Mouse (Mus musculus) intestine, embryonic 14.5 days (tissue): ENCODE results near the gene Wdr24. TPM values are rescaled to one million over a fixed set of nuclear protein-coding genes. Genes with fewer than 3 reads are reported as not detected.

Experiments used
- ATAC-seq: fragments of 200-750 bp; cut with Nextera tagmentation; replicated peaks from 2 replicates; pipeline ENCODE4 v1.8.0; 2017; ENCODE audit warnings: low read depth, moderate number of reproducible peaks, moderate TSS enrichment, moderate library complexity; ENCODE audit not compliant: low FRiP score, low TSS enrichment
- DNase-seq: peaks from one replicate; pipeline ENCODE4 v3.0.0-alpha.2; 2018; ENCODE audit warnings: low spot score
- H3K27ac ChIP-seq: fragments of 300-500 bp; sonication (generic); 2 replicates; pipeline ENCODE4 v1.5.1; 2014; ENCODE audit warnings: low read depth, mild to moderate bottlenecking, control low read depth
- H3K27me3 ChIP-seq: fragments of 300-500 bp; sonication (generic); replicated peaks from 2 replicates; pipeline ENCODE4 v1.6.1; 2014; ENCODE audit warnings: low read length, control low read depth; ENCODE audit not compliant: control insufficient read depth, insufficient read depth
- H3K36me3 ChIP-seq: fragments of 300-500 bp; sonication (generic); 2 replicates; pipeline ENCODE4 v1.6.1; 2014; ENCODE audit warnings: low read length, control low read depth; ENCODE audit not compliant: control insufficient read depth, insufficient read depth
- H3K4me1 ChIP-seq: fragments of 300-500 bp; sonication (generic); replicated peaks from 2 replicates; pipeline ENCODE4 v1.6.1; 2014; ENCODE audit warnings: low read length, control low read depth, mixed read lengths; ENCODE audit not compliant: control insufficient read depth, insufficient read depth
- H3K4me2 ChIP-seq: fragments of 300-500 bp; sonication (generic); 2 replicates; pipeline ENCODE4 v1.6.1; 2014; ENCODE audit warnings: low read length
- H3K4me3 ChIP-seq: fragments of 300-500 bp; sonication (generic); 2 replicates; pipeline ENCODE4 v1.5.1; 2014; ENCODE audit warnings: low read depth, low read length, control low read depth, mixed read lengths
- H3K9ac ChIP-seq: fragments of 300-500 bp; sonication (generic); 2 replicates; pipeline ENCODE4 v1.6.1; 2014; ENCODE audit warnings: mild to moderate bottlenecking, low read length
- H3K9me3 ChIP-seq: fragments of 300-500 bp; sonication (generic); 2 replicates; pipeline ENCODE4 v1.6.1; 2016; ENCODE audit warnings: low read length, control low read depth; ENCODE audit not compliant: control insufficient read depth
- WGBS: fragments of 180-500 bp; shearing (Covaris S2); extraction: QIAGEN DNeasy Blood & Tissue Kit; methylation state at CpG from one replicate; pipeline ENCODE4 v1.1.7; 2014; 5-methylcytosine and 5-hydroxymethylcytosine counted together
- polyA plus RNA-seq: library from polyadenylated mRNA; unstranded; fragments of >200 nt; fragmentation: Nextera tagmentation; extraction: Ambion mirVana; gene quantifications from 2 replicates; pipeline ENCODE4 v1.2.1, GENCODE M21; 2014

Wdr24 gene
- polyA plus RNA-seq, 1 experiment from 2014 or later = 29.4 TPM

DNA sequence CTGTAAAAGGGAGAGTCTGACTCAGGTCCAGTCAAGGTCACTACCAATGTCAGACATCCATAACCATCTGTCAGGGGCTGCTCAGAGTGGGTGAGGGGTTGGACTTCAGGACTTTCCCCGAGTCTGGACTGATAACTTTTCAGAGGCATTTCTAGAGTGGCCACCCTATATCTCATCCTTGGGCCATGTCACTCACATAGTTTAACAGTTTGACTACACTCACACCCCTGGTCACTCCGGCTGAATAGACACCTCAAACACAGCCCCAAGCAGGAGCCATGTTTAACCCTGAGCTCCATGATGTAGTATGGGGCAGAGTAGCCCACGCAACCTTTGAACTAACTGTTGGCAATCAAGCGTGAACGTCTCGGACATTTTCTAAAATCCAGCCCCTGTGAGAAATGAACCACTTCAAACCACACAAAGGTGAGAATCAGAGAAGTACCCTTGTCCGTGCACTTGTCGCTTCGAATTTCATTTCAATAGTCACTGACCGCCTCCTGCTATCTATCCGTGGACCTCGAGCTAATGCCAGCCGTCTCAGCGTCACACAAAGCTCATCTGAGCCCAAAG, 50.8 kb downstream of the Wdr24 start:
- no peak for DNase-seq
- Histone ChIP-seq H3K9ac (peak overlapping the region; percentile 50), H3K27ac (peak overlapping the region; percentile 92), H3K9me3 (no peaks in the 10 kb centered on the region), H3K4me2 (peak overlapping the region; percentile 88), H3K4me3 (peak overlapping the region; percentile 90), H3K4me1 (peaks cover 18% of the 10 kb centered on the region), H3K27me3 (no peaks in the 10 kb centered on the region), H3K36me3 (peaks cover 14% of the 10 kb centered on the region)
- ATAC-seq = no peak; the same call in 1 of the 2 replicates
- WGBS = 6% methylated on average over 14 of the region's 14 CpGs

DNA sequence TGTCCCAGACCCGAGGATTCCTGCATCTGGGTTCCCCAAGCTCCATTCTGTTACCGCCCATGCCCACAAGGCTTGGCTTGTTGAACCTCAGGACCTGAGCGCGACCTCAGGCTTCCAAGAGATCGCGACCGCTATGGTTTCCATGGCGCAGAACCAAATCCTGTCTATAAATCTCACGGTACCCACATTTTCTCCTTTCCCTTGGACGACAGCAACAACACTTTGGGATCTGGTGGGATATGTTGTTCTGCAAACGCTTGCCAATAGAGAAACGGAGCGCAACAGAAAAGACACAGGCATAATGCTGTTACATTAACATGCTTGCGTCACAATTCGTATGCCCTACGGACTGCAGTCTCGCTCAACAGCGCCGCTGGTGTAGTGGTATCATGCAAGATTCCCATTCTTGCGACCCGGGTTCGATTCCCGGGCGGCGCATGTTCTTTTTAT, 51.3 kb downstream of the Wdr24 start, which contains the start of gene Mettl26:
Mettl26 (plus strand) TSS at position 354 of the 450 bp plus-strand sequence.
- Histone ChIP-seq H3K4me3 (peak within 1 kb of the TSS; percentile 90), H3K4me1 (peaks cover 18% of the 10 kb centered on the region), H3K9ac (peak within 1 kb of the TSS; percentile 59), H3K27ac (peak within 1 kb of the TSS; percentile 92), H3K9me3 (no peaks in the 10 kb centered on the region), H3K36me3 (peaks cover 16% of the 10 kb centered on the region), H3K27me3 (no peaks in the 10 kb centered on the region), H3K4me2 (peak within 1 kb of the TSS; percentile 88)
- DNase-seq (peak; percentile 100), ATAC-seq (peak; percentile 72)
- WGBS = under 1% methylated on average over 25 of the region's 25 CpGs

DNA sequence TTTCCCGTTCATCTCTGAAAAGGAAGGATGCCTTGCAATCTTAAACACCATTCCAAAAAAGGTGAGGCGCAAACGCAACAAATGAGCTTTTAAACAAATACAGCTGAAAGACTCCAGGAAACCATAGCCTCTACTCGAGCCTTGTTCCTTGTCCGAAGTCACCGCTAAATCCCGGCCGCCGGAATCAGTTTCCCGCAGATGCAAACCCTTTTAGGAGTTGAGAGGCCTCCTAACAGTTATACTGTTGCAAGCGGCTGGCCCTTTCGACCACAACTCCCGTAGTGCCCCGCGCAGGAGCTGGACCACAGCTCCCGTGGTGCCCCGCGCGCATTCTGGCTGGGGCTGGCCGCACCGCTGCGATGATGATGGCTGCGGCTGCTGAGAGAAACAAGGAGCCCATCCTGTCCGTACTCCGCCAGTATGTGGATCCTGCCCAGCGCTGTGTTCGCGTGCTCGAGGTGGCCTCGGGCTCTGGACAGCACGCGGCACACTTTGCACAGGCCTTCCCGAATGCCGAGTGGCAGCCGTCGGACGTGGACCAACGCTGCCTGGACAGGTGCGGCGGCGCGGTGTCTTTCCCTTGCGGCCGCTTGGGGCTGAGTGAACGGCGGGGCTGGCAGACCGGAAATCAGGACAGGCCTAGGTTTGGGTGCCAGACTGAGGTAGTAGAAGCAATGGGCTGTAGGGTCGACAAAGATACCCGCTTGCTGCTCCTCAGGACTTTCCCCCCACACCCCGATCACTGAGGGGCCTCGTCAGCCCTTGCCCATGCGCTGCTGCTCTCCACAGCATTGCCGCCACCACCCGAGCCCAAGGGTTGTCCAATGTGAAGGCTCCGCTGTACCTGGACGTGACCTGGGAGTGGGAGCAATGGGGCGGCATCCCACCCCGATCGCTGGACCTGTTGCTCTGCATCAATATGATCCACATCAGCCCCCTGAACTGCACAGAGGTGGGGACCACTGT, 52.0 kb downstream of the Wdr24 start:
- peaks cover 17% of the 10 kb centered on the region for H3K36me3 ChIP-seq
- H3K4me1 ChIP-seq = peaks cover 18% of the 10 kb centered on the region
- WGBS = under 1% methylated on average over 59 of the region's 59 CpGs
- peak; percentile 88 for ATAC-seq
- no peaks in the 10 kb centered on the region for H3K27me3 ChIP-seq
- no peaks in the 10 kb centered on the region for H3K9me3 ChIP-seq
- peak overlapping the region; percentile 88 for H3K4me2 ChIP-seq
- H3K9ac ChIP-seq = peak overlapping the region; percentile 59
- peak overlapping the region; percentile 90 for H3K4me3 ChIP-seq
- peak overlapping the region; percentile 92 for H3K27ac ChIP-seq
- peak; percentile 94 for DNase-seq

DNA sequence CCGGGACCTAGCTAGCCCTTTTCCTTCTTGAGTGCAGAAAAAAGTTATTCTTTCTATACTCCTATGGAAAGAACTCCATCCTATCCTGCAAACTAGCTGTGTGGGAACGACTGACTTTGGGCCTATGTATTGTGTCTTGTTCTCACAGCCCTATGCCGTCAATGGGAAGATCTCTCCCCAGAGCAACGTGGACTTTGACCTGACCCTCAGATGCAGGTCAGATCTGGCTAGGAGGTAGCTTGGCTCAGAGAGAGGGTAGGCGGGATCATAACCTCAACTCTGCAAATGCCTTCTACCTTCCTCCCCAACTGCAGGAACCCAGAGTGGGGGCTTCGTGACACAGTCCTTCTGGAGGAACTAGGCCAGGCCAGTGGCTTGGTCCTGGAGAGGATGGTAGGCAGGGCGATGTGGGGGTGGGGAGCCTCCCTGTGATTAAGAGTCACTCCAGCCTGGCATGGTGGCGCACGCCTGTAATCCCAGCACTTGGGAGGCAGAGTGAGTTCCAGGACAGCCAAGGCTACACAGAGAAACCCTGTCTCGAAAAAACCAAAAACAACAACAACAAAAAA, 53.0 kb downstream of the Wdr24 start:
- DNase-seq (no peak), ATAC-seq (no peak)
- WGBS = 61% methylated on average over 10 of the region's 10 CpGs
- Histone ChIP-seq H3K4me3 (peak overlapping the region; percentile 90), H3K36me3 (peaks cover 19% of the 10 kb centered on the region), H3K9ac (peak overlapping the region; percentile 59), H3K4me1 (peaks cover 18% of the 10 kb centered on the region), H3K4me2 (peak overlapping the region; percentile 88), H3K9me3 (no peaks in the 10 kb centered on the region), H3K27me3 (no peaks in the 10 kb centered on the region), H3K27ac (no peak overlapping the region)

DNA sequence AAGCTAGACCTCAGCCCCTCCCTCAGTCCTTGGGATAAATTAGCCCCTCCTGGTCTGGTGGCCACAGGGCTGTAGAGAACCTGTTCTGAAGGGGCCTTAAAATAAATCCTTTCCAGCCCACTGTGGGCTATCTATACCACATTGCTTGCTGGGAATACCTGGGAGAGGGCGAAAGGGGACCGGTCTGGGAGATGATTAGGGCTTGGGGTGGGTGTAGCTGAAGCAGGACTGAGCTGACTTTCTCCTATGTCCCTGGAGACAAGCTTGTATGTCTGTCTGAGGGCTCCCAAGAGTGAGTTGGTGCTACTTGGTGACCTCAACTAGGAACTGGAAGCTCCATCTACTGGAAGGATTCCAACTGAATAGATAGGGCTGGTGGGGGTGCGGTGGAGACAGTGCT, 53.6 kb downstream of the Wdr24 start:
- H3K4me3 ChIP-seq = no peak overlapping the region
- H3K4me1 ChIP-seq = peaks cover 18% of the 10 kb centered on the region
- WGBS = 91% methylated on average over 3 of the region's 3 CpGs
- no peaks in the 10 kb centered on the region for H3K27me3 ChIP-seq
- no peak for DNase-seq
- no peak overlapping the region for H3K9ac ChIP-seq
- no peak overlapping the region for H3K4me2 ChIP-seq
- ATAC-seq = no peak
- H3K27ac ChIP-seq = no peak overlapping the region
- peaks cover 24% of the 10 kb centered on the region for H3K36me3 ChIP-seq
- H3K9me3 ChIP-seq = no peaks in the 10 kb centered on the region

DNA sequence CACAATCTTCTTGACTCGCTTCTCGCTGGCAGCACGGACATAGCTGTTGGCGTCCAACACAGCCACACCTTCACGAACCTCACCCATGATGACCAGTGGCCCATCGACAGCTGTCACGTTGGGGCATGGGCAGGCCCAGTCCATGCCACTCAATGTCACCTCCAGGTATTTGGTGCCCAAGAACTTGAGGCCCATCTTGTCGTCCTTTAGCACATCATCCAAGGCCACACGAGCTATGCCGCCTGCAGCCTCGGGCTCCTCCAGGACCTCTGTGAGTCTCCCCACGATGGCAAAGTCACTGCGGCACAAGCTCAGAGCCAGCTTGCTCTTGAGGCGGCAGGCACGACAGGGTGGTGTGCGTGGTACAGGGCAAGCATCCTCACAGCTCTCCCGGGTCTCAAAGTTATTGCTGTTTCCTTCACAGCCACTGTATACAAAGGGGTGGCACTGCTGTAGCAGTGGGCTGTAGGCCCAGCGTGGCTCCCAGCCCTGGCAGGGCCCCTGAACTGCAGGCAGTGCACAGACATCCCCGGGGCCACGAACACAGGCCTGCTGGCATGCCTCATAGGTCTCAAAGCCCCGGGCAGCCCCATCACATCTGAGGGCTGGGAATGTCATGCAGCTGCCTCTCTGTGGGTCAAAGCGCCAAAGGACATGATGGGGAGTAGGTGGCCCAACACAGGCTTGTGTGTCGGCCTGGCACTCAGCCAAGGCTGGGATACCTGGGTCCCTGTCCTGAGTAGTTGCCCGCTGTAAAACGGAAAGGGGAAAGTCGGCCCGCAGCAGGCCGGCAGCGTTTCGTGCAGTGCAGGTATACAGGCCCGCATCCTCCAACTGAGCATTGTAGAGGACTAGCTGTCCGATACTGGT, 54.5 kb downstream of the Wdr24 start:
- peaks cover 18% of the 10 kb centered on the region for H3K4me1 ChIP-seq

More for the DNA sequence above, 54.5 kb downstream of the Wdr24 start:
- Histone ChIP-seq H3K27ac (no peak overlapping the region), H3K9me3 (no peaks in the 10 kb centered on the region), H3K27me3 (no peaks in the 10 kb centered on the region), H3K9ac (no peak overlapping the region), H3K36me3 (peaks cover 33% of the 10 kb centered on the region), H3K4me2 (no peak overlapping the region), H3K4me3 (no peak overlapping the region)
- whole genome bisulfite sequencing = 94% methylated on average over 32 of the region's 32 CpGs
- ATAC-seq (no peak), DNase-seq (no peak)
